Mouse (Mus musculus) heart, postnatal 25 days (tissue): ENCODE measurements at regions not wholly inside any gene's neighbourhood (a gene's known extent, or its start where the extent isn't known, plus 50 kb on each side); places are given as distances from the start of the nearest gene placed in this dataset.

Source experiments
- DNase-seq: peaks from one replicate; pipeline ENCODE4 v3.0.0; 2022; ENCODE audit warnings: low spot score
- intact Hi-C: fragments of 180-260 bp; cut with DNase I; formaldehyde crosslinking; loops from one replicate; pipeline ENCODE4 v1.15.1; 2025

DNA sequence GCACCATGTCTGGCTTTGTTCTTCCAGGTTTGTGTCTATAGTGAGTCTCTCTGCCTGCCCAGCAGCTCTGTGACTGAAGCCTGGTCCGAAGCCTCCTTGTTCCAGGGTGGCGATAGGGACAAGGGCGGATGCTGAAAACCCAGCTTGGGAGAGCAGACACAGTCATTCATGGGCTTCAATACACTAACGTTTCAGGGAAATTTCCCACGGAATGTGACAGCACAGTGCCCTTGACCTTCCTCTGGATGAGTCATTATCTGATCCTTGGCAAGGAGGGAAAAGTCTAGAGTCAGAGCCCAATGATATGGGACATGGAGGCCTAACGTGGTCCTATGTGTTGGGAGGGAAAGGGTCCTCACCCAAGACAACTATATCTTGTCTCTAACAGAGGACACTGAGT, 298.1 kb upstream of the Kcnab2 start:
- DNase-seq: no peak
- intact Hi-C loops: no loop called here

DNA sequence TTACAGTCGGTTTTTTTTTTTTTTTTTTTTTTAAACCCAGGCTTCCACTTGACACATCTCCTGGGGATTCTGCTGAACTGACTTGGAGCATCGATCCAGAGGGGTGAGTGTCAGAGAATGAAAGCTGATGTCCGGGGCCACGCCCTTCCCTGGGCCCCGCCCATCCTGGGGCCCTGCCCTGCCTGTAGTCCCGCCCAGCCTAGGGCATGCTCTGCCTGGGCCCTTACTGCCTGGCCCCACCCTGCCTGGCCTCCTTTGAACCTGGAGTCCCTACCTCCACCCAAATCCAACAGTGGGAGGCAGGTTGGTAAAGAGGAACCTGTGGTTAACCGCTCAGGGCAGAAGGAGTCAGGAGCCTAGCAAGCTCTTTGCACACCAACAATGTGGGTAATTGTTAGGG, 293.7 kb upstream of the Kcnab2 start:
- DNase-seq: no peak

DNA sequence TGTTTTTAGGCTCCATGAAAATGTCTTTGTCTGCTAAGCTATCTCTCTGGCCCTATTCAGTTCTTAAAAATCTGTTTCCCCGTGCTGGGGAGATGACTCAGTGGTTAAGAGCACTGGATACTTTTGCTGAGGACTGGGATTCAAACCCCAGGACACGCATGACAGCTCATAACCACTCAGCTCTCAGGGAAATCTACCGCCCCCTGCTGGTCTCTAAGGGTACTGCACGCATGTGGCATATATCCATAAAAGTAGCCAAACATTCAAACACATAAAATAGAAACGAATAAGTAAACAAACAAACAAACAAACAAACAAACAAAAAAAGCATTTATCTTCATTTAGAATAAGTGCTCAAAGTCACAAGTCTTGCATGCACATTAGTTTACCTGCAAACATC, 289.7 kb upstream of the Kcnab2 start:
- DNase-seq: no peak
- intact Hi-C loops: no loop called here

More for the DNA sequence above, 293.7 kb upstream of the Kcnab2 start:
- intact Hi-C loops: no loop called here

DNA sequence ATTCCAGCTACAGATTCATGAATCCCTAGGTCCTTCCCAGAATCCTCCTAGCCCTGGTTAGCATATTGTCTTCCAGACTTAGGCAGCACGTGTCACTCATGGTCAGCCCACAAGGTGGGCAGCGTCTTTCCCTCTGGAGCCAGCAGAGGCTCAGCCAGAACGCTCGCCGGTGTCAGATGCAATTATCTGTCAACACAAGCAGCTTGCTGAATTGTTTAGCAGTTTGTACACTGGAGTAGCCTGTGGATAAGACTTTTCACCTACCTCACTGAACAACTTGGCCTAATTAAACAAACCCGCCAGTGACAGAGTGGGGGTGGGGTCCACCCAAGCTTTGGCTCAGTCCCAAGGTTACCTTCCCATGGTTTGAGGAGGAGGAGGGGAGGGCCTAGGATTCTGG, 285.4 kb upstream of the Kcnab2 start:
- intact Hi-C loops: no loop called here
- no peak for DNase-seq

DNA sequence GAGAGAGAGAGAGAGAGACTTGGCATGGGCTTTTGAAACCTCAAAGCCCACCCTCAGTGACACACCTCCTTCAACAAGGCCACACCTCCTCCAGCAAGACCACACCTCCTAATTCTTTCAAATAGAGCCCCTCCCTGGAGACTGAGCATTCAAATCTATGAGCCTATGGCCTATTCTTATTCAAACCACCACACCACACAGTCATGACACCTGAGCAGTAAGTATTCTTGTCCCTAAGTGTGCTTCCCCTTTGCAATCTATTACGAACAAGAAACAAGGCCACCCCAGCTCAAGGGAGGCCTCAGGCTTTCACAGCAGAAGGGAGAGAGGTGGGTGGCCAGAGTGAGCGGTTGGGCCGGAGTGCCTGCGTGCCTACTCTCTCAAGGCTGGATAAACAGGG, 284.9 kb upstream of the Kcnab2 start:
- intact Hi-C loops: no loop called here
- DNase-seq: no peak

DNA sequence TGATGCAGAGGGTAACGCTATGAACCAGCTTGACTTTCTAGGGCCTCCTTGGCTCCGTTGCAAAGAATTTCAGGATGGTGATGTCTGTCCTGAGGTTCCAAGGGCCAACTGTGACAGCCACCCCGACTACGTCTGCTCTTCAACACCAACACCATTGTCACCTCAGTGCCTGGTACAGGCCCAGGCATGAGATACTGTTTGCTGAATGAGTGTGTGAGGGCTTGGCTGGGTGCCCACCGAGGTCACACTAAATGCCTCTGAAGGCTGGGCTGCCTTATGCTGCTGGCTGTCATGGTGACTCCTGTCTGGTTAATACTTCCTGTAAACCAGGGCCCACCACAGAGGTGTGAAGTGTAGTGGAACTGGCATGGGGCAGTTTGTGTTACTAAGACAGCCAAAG, 279.5 kb upstream of the Kcnab2 start:
- intact Hi-C loops: no loop called here
- DNase-seq: no peak

DNA sequence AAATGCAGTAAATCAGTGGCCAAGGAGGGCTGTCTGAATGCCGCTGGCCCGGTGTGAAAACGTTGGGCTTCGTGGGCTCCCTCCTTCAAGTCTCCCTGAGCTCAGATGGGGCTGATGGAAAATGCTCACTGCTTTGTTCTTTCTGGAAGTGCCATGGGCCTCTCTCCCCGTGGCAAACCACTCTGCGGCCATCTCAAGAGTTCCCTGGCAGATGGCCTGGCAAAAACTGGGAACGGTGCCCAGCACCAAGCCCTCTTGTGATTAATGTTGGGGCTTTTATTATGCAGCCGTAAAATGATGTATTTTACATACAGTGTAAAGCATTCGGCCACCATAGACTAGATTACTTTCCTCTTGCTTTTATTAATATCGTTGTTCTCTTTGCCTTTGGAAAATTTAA, 278.9 kb upstream of the Kcnab2 start:
- intact Hi-C loops: no loop called here
- DNase-seq: no peak

DNA sequence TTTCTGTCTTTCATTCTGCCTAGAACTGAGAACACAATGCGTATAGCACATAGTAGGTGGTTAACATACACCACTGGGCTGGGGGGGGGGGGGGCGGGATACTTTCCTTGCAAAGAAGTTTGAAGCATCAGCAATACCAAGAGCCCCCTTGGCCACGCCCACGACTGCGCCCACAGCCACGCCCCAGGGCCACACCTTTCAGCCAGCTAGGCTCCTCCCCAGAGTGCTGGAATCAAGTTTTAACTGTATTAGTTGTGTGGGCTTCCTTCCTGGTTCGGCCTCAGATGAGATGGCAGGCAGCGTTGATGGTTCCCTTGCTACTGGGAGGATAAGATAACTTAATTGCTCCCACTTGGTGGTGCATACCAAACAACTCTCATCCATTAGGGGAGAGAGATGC, 278.1 kb upstream of the Kcnab2 start:
- DNase-seq: no peak

DNA sequence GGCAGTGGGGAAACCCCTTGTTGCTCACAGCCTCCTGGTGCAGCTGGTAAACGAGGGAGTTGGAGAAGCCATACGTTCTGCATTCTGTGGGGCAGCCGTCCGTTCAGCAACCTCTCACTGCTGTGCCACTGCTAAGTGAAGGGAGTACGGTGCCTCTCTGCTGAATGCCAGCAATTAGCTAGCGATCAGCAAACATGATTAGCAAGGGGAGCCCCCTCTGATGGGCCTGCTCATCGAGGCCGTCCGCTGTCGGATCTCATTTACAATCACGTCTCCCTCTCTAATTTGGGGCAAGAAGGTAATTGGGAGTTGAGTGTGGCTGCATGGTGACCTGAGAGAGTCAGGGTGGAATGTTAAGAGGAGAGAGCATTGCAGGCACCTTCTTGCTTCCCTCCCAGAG, 266.7 kb upstream of the Kcnab2 start:
- intact Hi-C loops: no loop called here
- no peak for DNase-seq

More for the DNA sequence above, 278.1 kb upstream of the Kcnab2 start:
- intact Hi-C loops: no loop called here

DNA sequence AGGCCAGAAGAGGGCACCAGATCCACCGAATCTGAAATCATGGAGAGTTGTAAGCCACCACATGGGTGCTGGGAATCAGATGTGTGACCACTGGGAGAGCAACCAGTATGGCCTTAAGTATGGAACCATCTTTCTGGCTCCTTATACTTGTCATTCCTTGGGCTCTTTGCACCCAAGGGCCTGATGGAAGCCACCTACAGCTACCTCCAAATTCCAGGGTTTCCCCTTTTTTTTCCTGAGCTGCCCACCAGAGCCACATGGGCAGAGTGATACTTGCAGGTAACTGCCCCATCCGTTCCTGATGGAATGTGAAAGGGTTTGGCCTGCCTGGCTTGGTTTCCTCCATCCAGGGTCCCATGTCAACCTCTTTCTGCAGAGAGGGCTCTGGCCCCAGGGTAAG, 255.3 kb upstream of the Kcnab2 start:
- intact Hi-C loops: no loop called here
- no peak for DNase-seq

DNA sequence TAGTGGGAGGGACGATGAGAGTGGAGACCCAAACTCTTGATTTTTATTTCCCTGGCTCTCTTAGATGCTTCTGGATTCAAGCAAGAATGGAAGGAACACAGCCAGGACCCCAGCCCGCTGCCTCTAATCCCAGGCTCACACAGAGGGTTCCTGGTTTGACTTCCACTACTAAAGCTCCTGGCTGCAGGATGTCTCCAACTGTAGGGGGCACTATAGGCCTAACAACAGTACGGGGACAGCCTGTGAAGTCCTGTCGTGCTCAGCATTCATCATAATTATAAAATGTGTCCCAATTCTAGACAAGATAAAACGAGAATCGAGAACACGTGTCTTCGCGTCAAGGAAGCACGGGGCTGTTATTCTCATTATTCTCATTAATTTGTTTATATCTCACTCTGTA, 254.3 kb upstream of the Kcnab2 start:
- no peak for DNase-seq
- intact Hi-C loops: no loop called here

DNA sequence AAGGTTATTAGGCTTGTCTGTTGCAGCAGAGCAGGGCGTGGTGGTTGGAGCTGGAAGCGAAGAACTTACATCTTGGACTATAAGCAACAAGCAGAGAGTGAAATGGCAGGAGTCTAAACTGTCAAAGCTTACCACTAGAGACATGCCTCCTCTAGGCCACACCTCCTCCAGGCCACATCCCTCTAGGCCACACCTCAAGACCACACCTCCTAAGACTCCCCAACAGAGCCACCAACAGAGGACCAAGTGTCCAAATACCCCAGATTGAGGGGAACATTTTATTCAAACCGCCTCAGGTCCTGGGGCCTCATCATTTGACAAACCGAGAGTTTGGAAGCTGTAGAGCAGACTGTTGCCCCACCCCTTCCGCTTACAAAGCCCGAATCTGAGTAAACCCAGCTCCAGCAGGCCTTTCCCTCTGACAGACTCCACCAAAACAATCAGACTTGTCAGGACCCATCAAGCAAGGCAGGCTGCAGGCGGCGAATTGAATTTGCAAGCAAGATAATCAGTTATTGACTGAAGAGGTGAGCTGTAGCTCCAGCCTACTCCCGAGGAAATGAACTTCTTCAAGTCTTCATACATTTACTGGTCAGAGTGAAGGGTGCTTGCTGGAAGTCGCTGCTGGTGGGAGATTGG, 253.5 kb upstream of the Kcnab2 start:
- intact Hi-C loops: no loop called here
- DNase-seq: no peak

DNA sequence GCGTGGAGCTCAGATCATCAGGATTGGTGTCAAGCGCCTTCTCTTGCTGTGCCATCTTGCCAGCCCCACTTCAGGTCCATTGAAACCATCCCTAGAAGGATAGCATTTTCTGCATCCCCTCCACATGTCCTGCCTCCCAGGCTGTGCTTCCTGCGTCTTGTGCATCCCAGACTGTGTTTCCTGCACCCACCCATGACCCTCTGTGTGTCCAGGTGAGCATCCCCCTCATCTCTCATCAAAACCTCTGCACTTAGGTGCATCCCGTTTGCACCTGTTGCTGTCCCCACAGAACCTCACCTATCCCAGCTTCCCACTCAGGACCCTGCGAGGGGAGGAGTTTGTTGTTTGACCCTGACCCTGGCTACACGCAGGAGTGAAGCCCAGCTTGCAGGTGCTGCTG, 251.8 kb upstream of the Kcnab2 start:
- intact Hi-C loops: no loop called here
- no peak for DNase-seq

DNA sequence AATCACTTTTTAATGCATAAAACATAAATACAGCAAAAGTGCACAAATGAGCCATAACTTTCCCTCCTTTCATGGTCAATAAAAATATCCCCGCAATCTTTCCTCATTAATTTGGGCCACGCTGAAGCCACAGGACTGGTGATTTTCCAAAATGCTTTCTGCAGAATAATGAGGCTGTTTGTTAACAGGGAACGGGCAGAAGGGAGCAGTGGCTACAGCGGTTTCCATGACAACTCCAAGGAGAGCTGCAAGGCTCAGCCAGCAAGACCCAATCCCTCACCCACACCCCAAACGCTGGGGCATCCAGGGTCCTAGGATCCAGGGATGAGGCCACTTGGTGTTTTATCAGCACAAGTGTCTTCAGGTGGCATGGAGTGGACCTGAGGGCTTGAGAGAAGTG, 248.2 kb upstream of the Kcnab2 start:
- intact Hi-C loops: no loop called here
- DNase-seq: no peak

DNA sequence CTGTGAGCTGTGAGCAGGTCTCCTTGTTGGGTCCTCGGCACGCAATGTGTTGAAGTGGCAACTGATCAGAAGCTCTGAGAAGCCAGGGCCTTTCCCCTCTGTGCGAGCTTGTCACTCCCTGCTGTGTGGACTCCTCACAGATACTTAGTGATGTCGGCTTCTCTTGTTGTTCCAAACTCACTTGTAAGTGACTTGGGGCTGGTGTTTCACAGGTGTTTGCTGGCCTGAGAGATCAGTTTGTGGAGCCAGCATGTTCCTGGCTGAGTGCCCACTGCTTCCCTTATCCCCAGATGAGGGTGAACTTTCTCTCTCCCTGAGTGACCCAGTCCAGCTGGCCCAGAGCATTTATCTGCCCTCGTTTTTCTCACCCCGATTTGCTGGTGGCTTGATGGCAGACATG, 247.8 kb upstream of the Kcnab2 start:
- intact Hi-C loops: no loop called here
- no peak for DNase-seq

DNA sequence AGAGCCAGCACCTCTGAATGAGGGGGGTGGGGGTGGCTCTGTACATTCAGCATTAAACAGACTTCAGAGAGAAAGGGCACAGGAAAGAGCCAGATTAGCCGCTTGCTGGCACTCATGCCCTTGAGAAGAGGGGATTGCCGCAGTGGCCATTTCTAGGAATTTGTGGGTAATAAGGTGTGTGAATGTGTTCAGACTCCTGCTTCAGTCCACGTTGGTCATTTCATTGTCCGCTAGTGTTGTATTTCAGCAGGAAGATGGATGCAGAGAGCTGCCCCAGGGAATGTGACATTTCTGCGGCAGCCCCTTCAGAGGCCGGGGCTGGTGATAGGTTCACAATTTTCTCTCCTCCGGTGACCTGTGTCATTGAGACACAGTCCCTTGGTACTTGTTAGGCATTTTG, 247.1 kb upstream of the Kcnab2 start:
- intact Hi-C loops: no loop called here
- no peak for DNase-seq

DNA sequence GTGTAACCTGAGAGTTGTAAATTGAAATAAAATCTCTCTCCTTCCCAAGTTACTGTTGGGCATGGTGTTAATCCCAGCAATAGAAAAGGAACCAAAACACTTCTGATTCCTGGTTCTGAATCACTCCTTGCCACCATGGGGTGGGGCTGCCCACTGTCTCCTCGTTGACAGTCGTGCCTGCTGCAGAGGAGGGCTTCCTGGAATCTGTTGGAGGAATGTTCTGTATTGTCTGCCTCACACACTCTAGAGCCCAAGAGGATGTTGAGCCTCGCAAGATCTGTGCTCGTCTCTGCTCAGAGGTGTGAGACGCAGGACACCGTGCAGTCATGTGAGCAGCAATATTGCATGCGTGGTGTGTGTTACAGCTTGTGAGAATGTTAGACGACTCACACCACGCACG, 246.4 kb upstream of the Kcnab2 start:
- DNase-seq: no peak
- intact Hi-C loops: no loop called here

DNA sequence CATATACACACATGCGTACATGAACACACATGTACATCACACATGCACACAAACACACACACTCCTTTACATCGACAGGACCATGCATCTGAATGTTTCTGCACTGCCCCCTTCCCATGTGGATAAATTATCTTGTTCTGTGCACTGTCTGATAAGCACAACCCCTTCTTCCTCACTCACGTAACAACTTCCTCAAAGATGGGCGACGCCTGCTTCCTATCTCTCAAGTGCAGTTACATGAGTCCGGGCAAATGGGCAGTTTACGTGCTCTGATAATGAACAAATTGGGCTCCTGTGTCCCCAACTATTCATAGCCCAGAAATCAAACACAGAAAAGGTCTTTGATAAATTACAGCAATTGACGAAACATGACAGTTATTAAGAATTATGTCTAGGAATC, 242.9 kb upstream of the Kcnab2 start:
- intact Hi-C loops: no loop called here
- DNase-seq: no peak

DNA sequence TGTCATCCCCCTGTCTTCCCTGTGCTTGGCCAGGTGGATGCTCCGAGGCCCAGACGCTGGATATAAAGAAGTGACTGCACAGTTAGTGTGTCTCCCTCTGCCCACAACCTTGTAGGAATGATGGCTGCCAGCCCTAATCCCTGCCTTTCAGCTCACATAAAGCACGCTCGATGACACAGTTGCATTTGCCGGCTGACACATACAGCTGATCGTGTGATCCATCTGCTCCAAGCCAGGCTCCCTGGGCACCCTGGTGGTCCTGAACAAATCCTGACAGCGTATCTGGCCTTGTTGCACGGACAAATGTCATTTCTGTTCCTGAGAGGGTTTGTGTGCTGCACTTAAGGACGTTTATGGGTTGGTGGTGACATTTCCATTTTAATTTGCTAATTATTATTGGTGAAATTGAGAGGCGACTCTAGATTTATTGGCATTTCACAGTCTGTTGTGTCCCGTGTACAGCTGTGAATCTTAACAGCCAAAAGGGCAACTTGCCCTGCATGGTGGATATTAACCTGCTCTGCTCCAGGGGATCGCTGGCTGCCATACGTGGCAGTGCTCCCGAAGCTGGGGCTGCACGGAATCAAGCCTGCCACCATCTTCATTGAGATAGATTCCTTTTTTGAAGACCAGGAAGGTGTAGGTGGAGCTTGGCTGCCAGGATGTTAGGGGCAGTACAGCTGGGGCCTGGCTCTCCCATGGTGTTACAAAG, 241.9 kb upstream of the Kcnab2 start:
- intact Hi-C loops: no loop called here
- no peak for DNase-seq

DNA sequence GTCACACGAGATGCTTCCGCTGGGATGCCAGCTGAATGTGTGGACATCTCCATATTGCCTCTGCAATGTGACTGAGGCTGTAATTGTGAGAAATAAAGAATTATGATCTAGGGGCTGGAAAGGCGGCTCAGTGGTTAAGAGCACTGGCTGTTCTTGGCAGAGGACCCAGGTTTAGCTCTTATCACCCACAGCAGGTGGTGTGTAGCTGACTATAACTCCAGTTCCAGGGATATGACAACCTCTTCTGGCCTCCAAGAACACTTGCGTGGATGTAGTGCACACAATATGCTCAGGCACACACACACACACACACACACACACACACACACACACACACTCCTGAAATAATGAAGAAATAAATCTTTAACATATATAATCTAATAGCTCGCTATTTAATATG, 232.7 kb upstream of the Kcnab2 start:
- intact Hi-C loops: no loop called here
- DNase-seq: no peak

DNA sequence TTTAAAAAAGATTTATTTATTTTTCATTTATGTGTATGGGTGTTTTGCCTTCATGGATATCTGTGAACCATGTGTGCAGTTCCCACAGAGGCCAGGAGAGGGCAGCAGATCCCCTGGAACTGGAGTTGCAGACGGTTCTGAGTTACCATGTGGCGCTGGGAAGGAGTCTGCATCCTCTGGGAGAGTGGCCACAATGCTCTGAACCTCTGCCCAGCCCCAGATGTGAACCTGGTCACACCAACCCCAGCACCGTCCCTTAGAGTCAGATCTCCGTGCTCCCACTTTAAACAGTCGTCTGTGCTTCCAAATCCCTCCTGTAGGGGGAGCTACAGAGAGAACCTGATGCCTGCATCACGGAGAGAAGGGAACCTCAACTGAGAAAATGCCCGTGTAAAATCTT, 222.5 kb upstream of the Kcnab2 start:
- intact Hi-C loops: no loop called here
- no peak for DNase-seq

DNA sequence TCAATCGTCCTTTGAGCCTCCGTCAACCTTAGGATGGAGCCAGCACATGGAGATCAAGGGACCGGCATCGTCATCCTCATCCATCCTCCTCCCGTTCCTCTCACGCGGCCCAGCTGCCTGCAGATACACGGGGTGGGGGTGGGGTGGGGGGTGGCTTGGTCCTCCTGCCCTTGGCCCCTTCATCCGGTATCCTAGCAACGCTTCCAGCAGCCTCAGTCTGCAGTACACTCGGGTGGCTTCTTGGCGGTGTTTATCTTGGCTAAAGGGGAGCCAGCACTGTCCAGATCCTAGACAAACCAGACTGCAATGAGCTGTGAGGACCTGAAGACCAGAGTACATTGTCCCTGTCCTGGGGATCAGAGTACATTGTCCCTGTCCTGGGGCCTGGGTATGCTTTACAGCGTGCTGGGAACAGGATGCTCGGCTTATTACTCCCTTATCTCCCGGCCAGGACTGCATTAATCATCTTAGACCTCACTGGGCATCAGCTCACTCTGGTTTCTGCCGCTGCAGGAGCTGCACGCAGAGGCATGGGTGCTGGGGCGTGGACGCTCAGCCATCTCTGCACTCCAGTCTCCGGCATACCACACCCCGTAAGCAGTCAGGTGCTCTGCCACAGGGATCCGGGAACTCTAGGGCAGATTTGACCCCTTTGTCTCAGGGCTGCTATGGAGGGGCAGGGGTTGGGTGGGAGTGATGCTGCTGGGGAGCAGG, 219.7 kb upstream of the Kcnab2 start:
- intact Hi-C loops: no loop called here
- no peak for DNase-seq
